Mouse (Mus musculus) MEL (cell line): ENCODE measurements at regions not wholly inside any gene's neighbourhood (a gene's known extent, or its start where the extent isn't known, plus 50 kb on each side); places are given as distances from the start of the nearest gene placed in this dataset.

Experiments
- DNase-seq: peaks from one replicate; pipeline ENCODE4 v3.0.0; 2011; ENCODE audit warnings: low read depth, low spot score
- H3K27ac ChIP-seq: 2 replicates; pipeline ENCODE4 v1.5.1; 2012; ENCODE audit warnings: low read depth, mild to moderate bottlenecking, control low read depth, low read length, moderate library complexity; ENCODE audit not compliant: control insufficient read depth
- H3K27me3 ChIP-seq, 2 experiments: fragments of 150-350 bp in 1 of 2; sonication (generic) in 1 of 2; 2 replicates each; pipeline ENCODE4 v1.6.1; 2012; ENCODE audit warnings: low read length in 2 of 2, mild to moderate bottlenecking in 2 of 2, improper control_type of control experiment in 1 of 2, moderate library complexity in 1 of 2; ENCODE audit not compliant: insufficient read depth in 2 of 2, control insufficient read depth in 1 of 2
- H3K36me3 ChIP-seq, 2 experiments: 2 replicates each; pipeline ENCODE4 v1.6.1; 2012 to 2014; ENCODE audit warnings: low read length in 2 of 2, improper control_type of control experiment in 1 of 2, inconsistent platforms in 1 of 2, mild to moderate bottlenecking in 1 of 2; ENCODE audit not compliant: insufficient read depth in 2 of 2, control insufficient read depth in 1 of 2
- H3K4me1 ChIP-seq, 2 experiments: fragments of 150-350 bp in 1 of 2; sonication (generic) in 1 of 2; 2 replicates each; pipeline ENCODE4 v1.6.1; 2012; ENCODE audit warnings: low read length in 2 of 2, improper control_type of control experiment in 1 of 2, mild to moderate bottlenecking in 1 of 2; ENCODE audit not compliant: insufficient read depth in 2 of 2, control insufficient read depth in 1 of 2
- H3K4me3 ChIP-seq, 2 experiments: fragments of 150-350 bp in 1 of 2; sonication (generic) in 1 of 2; 2 replicates each; pipeline ENCODE4 v1.5.1; 2012; ENCODE audit warnings: low read depth in 2 of 2, low read length in 2 of 2, mild to moderate bottlenecking in 2 of 2, moderate library complexity in 2 of 2, control low read depth in 1 of 2, improper control_type of control experiment in 1 of 2; ENCODE audit not compliant: control insufficient read depth in 1 of 2, insufficient read depth in 1 of 2
- H3K79me2 ChIP-seq: 2 replicates; pipeline ENCODE4 v1.6.1; 2012; ENCODE audit warnings: mild to moderate bottlenecking, low read length, moderate library complexity; ENCODE audit not compliant: control insufficient read depth, poor library complexity, insufficient read depth
- H3K9ac ChIP-seq: 2 replicates; pipeline ENCODE4 v1.6.1; 2012; ENCODE audit warnings: low read depth, mild to moderate bottlenecking, control low read depth, low read length, moderate library complexity; ENCODE audit not compliant: control insufficient read depth, poor library complexity, severe bottlenecking
- H3K9me3 ChIP-seq: fragments of 150-350 bp; sonication (generic); replicated peaks from 2 replicates; pipeline ENCODE4 v1.6.1; 2012; ENCODE audit warnings: mild to moderate bottlenecking, low read length, improper control_type of control experiment, moderate library complexity; ENCODE audit not compliant: insufficient read depth
- CHD1 ChIP-seq: IDR thresholded peaks from 2 replicates; pipeline ENCODE4 v1.6.1; 2012; ENCODE audit warnings: low read depth, mild to moderate bottlenecking, inconsistent platforms, low read length, improper control_type of control experiment
- CHD2 ChIP-seq: IDR thresholded peaks from 2 replicates; pipeline ENCODE4 v1.6.1; 2011; ENCODE audit warnings: low read length, improper control_type of control experiment
- E2F4 ChIP-seq: IDR thresholded peaks from 2 replicates; pipeline ENCODE4 v1.6.1; 2011; ENCODE audit warnings: low read depth, low read length, improper control_type of control experiment, borderline replicate concordance
- JUND ChIP-seq: IDR thresholded peaks from 2 replicates; pipeline ENCODE4 v1.6.1; 2011; ENCODE audit warnings: low read depth, mild to moderate bottlenecking, improper control_type of control experiment, low read length
- MAZ ChIP-seq: IDR thresholded peaks from 2 replicates; pipeline ENCODE4 v1.6.1; 2012; ENCODE audit warnings: low read depth, mild to moderate bottlenecking, inconsistent platforms, low read length, improper control_type of control experiment
- MEF2A ChIP-seq: IDR thresholded peaks from 2 replicates; pipeline ENCODE4 v1.6.1; 2014; ENCODE audit warnings: low read depth, mild to moderate bottlenecking, inconsistent platforms, low read length, improper control_type of control experiment; ENCODE audit not compliant: poor library complexity, insufficient replicate concordance, severe bottlenecking; ENCODE audit errors: extremely low read depth
- RAD21 ChIP-seq: IDR thresholded peaks from 2 replicates; pipeline ENCODE4 v1.6.1; 2011; ENCODE audit warnings: mild to moderate bottlenecking, low read depth, low read length, improper control_type of control experiment
- RCOR1 ChIP-seq: IDR thresholded peaks from 2 replicates; pipeline ENCODE4 v1.6.1; 2012; ENCODE audit warnings: low read depth, mild to moderate bottlenecking, inconsistent platforms, low read length, improper control_type of control experiment
- SIN3A ChIP-seq: IDR thresholded peaks from 2 replicates; pipeline ENCODE4 v1.6.1; 2012; ENCODE audit warnings: low read length, improper control_type of control experiment, inconsistent platforms
- SMC3 ChIP-seq: IDR thresholded peaks from 2 replicates; pipeline ENCODE4 v1.6.1; 2011; ENCODE audit warnings: low read depth, low read length, improper control_type of control experiment
- TAL1 ChIP-seq: IDR thresholded peaks from 2 replicates; pipeline ENCODE4 v1.6.1; 2012; ENCODE audit warnings: mild to moderate bottlenecking, inconsistent platforms, low read length, moderate library complexity, mixed read lengths
- TCF12 ChIP-seq: IDR thresholded peaks from 2 replicates; pipeline ENCODE4 v1.6.1; 2014; ENCODE audit warnings: low read depth, mild to moderate bottlenecking, inconsistent platforms, low read length, improper control_type of control experiment, moderate library complexity
- UBTF ChIP-seq: IDR thresholded peaks from 2 replicates; pipeline ENCODE4 v1.6.1; 2012; ENCODE audit warnings: low read depth, mild to moderate bottlenecking, inconsistent platforms, low read length, improper control_type of control experiment, moderate library complexity, borderline replicate concordance; ENCODE audit not compliant: insufficient read depth
- ZC3H11A ChIP-seq: IDR thresholded peaks from 2 replicates; pipeline ENCODE4 v1.6.1; 2012; ENCODE audit warnings: low read depth, mild to moderate bottlenecking, inconsistent platforms, low read length, improper control_type of control experiment
- ZMIZ1 ChIP-seq: IDR thresholded peaks from 2 replicates; pipeline ENCODE4 v1.6.1; 2012; ENCODE audit warnings: low read depth, mild to moderate bottlenecking, inconsistent platforms, low read length, improper control_type of control experiment, moderate library complexity
- ZNF384 ChIP-seq: IDR thresholded peaks from 2 replicates; pipeline ENCODE4 v1.6.1; 2012; ENCODE audit warnings: low read depth, mild to moderate bottlenecking, inconsistent platforms, low read length, improper control_type of control experiment

DNA sequence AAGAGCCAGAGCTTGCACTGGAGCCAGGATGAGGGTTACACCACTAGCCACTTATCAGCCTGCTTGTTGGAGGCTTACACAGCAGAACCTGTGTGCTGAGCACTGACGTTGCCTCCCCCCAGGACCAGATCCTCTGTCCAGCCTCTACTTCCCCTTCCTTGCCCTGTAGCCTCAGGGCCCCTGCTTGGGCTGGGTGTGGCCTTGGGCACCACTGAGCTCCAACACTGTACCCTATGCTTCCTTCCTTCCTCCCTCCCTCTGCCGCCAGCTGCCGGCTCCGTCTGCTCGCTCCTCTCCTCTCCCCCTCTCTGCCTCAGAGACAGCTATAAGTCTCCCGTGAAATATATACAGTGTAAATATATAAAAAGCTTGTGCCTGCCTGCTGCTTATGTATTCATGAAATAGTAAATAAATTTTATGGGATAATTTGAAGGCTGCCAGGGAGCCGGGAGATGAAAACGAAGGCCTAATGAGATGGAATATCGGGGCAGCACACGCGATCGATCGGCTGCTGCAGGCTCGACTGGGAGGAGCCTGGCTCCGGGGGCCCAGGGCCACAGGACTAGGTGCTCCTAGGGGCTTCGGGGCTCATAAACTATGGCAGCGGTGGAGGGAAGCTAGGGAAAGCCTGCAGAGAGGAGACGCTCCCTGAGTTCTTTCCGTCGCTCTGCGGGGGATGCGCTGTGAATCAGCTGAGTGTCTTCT is 135.6 kb downstream of the Rbm19 start:
- no peaks in the 10 kb centered on the region for H3K4me1 ChIP-seq
- no peak for DNase-seq
- no peaks in the 10 kb centered on the region for H3K9me3 ChIP-seq
- no peak overlapping the region for H3K4me3 ChIP-seq
- H3K27ac ChIP-seq = no peak overlapping the region
- H3K79me2 ChIP-seq = no peaks in the 10 kb centered on the region
- no peaks in the 10 kb centered on the region for H3K27me3 ChIP-seq
- no peak overlapping the region for H3K9ac ChIP-seq
- TF ChIP-seq CHD1 (no peak), ZNF384 (no peak), TAL1 (no peak)
- no peaks in the 10 kb centered on the region for H3K36me3 ChIP-seq

DNA sequence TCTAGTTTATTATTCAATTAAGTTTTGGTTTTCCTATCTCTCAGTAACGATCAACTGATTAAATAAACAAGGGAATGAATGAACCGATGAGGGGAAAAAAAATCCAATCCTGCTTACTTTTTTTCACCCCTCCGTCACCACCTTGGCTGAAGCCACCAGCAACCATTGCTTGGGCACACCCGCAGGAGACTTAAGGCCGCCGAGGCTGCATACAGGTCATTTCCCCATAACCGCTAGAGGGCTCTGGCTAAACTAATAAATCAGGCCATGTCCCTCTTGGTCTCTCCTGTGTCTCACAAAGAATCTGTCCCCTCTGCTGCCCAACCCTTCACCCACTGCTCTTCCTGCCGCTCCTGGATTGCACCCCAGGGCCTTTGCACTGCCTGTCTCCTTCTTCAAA is 136.3 kb downstream of the Rbm19 start:
- H3K36me3 ChIP-seq = no peaks in the 10 kb centered on the region
- H3K27ac ChIP-seq = no peak overlapping the region
- no peaks in the 10 kb centered on the region for H3K79me2 ChIP-seq
- H3K9me3 ChIP-seq = no peaks in the 10 kb centered on the region
- H3K4me3 ChIP-seq = no peak overlapping the region
- TF ChIP-seq SIN3A = no peak
- no peak for TF ChIP-seq MEF2A
- TF ChIP-seq ZC3H11A = no peak
- TF ChIP-seq E2F4 = no peak
- TF ChIP-seq SMC3 = no peak
- no peak for TF ChIP-seq JUND
- TF ChIP-seq MAZ = no peak
- TF ChIP-seq RAD21 = no peak
- TF ChIP-seq CHD2 = no peak
- no peak for TF ChIP-seq ZMIZ1
- no peak for TF ChIP-seq TCF12
- TF ChIP-seq RCOR1 = no peak
- no peak for TF ChIP-seq UBTF
- H3K4me1 ChIP-seq = no peaks in the 10 kb centered on the region
- no peak for DNase-seq
- no peaks in the 10 kb centered on the region for H3K27me3 ChIP-seq
- H3K9ac ChIP-seq = no peak overlapping the region
